Mouse (Mus musculus): ENCODE measurements around the gene Dock9.
"Not testable (repeated sequence)": the region's sequence is repeated elsewhere in the genome, so short reads cannot be mapped to it uniquely, and the experiment has no call there.

Dock9 gene

GRCm38 (mm10) chr14:121737277-121737676, 60.4 kb downstream of the Dock9 start:
- DNase-seq (ENCODE audit: low spot score in 2 of 2) = no peak

GRCm38 (mm10) chr14:121735678-121736077, 62.0 kb downstream of the Dock9 start:
- no peak for DNase-seq (ENCODE audit: low spot score in 2 of 2)

- no peak for DNase-seq (ENCODE audit: low spot score in 2 of 2)
Observed at GRCm38 (mm10) chr14:121734217-121734616, 63.4 kb downstream of the Dock9 start.

GRCm38 (mm10) chr14:121733694-121734093, 63.9 kb downstream of the Dock9 start:
- no peak for DNase-seq (ENCODE audit: low spot score in 2 of 2)

- no peak for DNase-seq (ENCODE audit: low spot score in 2 of 2)
Observed at GRCm38 (mm10) chr14:121732196-121732595, 65.4 kb downstream of the Dock9 start.

GRCm38 (mm10) chr14:121731688-121732168, 65.9 kb downstream of the Dock9 start:
- peak in 1 of 2 experiments; percentile 65 for DNase-seq (ENCODE audit: low spot score in 2 of 2)

DNA sequence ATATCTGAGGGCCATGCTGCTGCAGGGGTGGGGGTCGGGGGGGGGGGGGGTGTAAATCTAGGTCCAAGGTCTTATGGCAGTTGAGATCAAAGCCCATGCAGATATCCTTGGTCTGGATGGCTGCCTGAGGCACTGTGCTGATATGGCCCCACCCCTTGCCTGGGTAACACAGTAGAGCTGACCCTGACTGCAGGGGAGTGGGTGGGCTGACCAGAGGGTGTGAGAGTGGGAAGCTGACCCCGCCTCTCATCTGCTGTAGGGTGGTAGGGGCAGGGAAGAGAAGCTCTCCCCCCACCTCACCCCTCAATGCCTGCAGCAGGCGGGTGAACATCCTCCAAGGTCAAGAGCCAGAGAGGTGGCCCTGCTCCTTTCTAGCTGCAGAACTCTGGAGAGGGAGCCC, 66.7 kb downstream of the Dock9 start:
- DNase-seq (ENCODE audit: low spot score in 2 of 2) = no peak

DNA sequence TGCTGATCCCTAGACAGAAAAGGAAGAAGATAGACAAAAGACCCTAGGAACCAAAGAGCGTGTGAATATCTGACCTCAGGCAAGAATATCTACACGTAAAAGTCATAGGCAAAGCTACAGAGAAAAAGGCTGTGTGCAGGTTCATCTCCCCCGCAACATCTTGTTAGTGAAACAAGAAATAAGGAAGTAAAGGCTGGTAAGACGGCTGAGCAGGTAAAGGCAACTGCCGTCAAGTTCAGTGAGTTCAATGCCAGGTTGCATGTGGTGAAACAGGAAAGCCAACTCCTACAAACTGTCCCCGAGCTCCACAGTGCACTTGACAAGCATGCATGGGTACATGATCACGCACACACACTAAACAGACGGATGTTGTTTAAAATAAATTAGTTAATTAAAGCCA, 69.6 kb downstream of the Dock9 start:
- DNase-seq (ENCODE audit: low spot score in 2 of 2) = no peak

DNA sequence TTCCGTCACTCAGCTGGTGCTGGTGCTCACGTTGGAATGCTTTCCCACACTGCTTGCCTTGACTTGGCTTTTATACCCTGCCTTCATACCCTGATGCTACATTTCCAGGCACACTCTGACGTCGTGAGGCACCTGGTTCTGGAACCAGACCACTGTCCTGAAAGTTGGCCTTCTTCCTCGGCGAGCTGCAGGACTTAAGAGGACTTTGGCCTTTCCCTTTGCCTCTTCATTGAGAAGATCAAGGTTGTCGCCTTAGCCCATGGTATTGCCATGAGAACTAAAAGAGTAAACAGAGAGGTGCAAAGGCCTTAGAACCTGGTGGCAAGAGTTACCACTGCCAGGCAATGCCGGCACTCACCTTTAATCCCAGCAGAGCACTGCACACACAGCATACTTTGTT, 73.1 kb downstream of the Dock9 start:
- no peak for DNase-seq (ENCODE audit: low spot score in 2 of 2)

GRCm38 (mm10) chr14:121722774-121723173, 74.9 kb downstream of the Dock9 start:
- no peak for DNase-seq (ENCODE audit: low spot score in 2 of 2)

DNA sequence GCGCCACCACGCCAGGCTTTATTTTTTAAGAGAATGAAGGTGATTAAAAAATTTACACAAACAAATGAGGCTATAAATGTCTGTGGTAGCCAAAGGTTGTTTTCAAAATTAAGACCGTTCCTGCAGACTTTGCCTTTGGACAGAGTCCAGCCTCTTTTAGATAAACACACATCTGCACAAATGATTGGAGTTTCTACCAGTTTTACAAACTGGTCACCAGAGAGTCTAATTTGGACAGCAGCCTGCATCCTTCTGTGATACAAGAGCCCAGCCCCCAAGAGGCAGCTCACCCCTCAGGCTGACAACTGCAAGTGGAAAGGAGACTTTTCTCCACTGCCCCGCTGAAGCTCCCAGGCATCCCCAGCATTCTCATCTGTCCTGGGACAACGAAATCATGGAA, 76.2 kb downstream of the Dock9 start:
- no peak for DNase-seq (ENCODE audit: low spot score in 2 of 2)

- DNase-seq (ENCODE audit: low spot score in 2 of 2) = no peak
Observed at GRCm38 (mm10) chr14:121719638-121720601, 77.7 kb downstream of the Dock9 start.

DNA sequence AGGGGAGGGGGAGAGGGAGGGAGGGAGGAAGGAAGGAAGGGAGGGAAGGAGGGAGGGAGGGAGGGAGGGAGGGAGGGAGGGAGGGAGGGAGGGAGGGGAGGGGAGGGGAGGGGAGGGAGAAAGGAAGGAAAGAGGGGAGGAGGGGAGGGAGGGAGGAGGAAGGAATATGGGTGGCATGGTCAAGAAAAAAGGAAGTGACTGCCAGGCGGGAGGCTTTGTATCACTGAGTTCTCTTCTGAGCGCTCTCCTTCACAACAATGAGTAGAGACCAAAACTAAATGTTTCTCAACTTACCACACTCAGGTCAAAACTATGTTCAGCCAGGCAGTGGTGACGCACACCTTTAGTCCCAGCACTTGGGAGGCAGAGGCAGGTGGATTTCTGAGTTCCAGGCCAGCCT, 82.8 kb downstream of the Dock9 start:
- DNase-seq (ENCODE audit: low spot score in 2 of 2) = not testable (repeated sequence)

GRCm38 (mm10) chr14:121714268-121714667, 83.4 kb downstream of the Dock9 start:
- no peak for DNase-seq (ENCODE audit: low spot score in 2 of 2)

GRCm38 (mm10) chr14:121713830-121714197, 83.8 kb downstream of the Dock9 start:
- no peak for DNase-seq (ENCODE audit: low spot score in 2 of 2)

DNA sequence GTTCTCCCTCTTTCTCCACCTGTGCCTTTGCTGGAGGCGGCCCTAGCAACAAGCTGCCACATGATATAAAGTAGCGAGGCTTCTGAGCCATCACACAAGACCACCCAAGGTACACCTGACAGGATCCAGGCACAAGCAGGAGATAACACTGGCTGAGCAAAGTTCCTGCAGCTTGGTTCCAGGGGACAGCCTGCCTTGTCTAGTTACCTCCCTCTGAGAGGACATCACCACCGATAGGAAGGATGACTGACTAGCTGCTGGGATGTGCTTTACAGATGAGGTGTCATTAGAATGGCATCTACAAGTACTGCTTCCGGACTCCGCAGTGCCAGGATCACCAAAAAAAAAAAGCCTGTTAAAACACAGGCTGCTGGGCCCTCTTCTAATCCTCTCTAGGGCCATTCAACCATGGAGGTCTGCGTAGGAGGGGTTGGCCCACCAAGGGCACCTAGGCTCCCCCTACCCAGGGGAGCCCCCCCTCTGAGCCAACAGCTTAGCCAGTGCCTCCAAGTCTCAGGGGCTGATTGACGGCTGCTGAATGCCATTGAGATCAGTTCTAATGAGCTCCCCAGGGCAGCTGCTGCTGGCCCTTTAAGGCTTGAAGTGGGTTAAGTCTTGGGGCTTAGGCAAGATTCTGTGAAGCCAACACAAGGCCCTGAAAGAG, 84.3 kb downstream of the Dock9 start:
- no peak for DNase-seq (ENCODE audit: low spot score in 2 of 2)

DNA sequence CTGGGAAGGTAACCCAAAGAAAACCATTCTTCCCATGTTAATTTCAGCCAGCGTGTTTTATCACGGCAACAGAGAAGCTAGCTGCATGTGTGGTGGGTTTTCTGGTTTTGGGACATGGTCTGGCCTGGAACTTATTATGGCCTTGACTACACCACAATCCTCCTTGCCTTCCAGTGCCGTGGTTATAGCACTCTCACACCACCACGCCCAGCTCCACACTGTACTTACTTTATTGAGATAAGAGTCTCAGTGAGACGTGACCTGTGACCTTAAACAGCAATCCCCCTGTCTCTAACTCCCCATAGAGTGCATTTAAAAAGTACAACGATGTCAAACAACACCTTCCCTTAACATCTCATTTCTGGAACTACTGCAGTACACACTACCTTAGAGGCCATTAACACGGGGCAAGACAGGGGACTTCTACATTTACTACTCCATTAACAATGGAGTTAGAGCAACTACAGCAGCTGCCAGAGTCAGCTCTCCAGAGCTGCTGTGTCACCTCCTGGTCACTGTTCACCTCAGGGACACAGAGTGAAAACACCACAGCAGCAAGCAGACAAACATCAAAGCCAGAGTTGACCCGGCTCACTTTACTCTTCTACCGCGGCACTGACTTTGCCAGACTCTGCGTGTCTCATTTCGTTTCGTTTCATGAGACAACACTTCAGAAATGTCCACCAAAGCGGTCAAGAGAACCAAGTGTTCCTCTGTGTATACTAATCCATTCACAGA, 86.4 kb downstream of the Dock9 start:
- no peak for DNase-seq (ENCODE audit: low spot score in 2 of 2)

DNA sequence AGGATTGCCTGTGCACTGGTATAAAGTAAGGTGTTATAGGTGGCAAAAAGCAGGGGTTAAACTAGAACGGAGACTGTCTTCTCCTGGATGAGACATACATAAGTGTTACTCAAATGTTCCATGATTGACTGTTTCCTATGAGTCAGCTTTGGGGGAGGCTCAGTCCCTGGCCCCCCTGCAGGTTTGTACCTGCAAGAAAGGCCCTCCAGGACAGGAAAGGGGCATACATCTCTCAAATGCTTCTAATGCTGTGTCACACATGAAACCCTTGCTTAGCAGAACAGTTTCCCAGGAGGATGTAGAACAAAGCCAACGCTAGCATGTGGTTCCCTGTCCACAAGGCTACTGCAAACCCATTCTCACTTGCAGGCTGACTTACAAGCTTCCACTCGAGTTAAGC, 87.5 kb downstream of the Dock9 start:
- DNase-seq (ENCODE audit: low spot score in 2 of 2) = no peak

GRCm38 (mm10) chr14:121708244-121708643, 89.4 kb downstream of the Dock9 start:
- no peak for DNase-seq (ENCODE audit: low spot score in 2 of 2)

DNA sequence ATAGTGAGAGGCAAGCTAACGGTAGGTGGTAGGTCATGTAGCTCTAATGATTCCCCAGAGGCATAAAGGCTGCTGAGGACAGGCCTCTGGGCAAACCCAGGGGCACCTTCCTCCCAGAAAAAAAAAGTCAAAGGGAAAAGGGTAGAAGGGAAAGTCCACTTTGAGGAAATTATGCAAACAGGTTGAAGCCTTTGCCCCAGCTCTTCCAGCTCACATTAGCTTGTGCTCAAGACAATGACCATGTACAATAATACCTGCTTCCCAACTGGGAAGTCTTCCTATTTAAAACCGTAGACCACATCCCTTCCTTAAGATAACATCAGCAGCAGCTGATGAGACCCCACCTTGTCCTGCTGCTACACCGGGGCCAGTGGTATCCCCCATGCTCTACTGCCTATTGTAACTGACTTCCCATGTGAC, 91.1 kb downstream of the Dock9 start:
- DNase-seq (ENCODE audit: low spot score in 2 of 2) = no peak

GRCm38 (mm10) chr14:121705644-121706043, 92.0 kb downstream of the Dock9 start:
- DNase-seq (ENCODE audit: low spot score in 2 of 2) = no peak

DNA sequence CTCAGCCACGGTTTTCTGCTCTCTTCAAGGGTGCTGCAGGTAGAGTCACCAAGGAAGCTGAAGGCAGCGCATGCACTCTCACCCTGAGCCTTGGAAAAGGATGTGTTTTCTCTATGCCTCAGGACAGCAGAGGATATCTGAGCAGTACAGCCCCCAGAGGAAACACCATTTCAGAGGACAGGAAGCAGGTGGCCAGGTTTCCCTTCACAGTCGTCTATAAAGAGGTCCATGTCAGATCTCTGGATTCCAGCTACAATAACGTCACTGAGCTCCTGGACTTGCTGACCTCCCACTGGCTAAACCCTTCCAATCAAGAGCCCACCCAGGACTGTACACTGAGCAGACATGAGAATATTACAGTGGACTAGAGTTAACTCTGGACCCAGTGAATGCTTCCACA, 95.1 kb downstream of the Dock9 start:
- DNase-seq (ENCODE audit: low spot score in 2 of 2) = no peak

All from spleen, postnatal 10 days (tissue).